Mouse (Mus musculus): ENCODE results near the gene Yipf1. TPM values are rescaled to one million over a fixed set of nuclear protein-coding genes. Genes with fewer than 3 reads are reported as not detected.
A peak's percentile ranks its signal among the peaks of the same experiment; 100 is the strongest.

Gene Yipf1
- polyA plus RNA-seq, 1 experiment from 2014 or later: 51.8 TPM

DNA sequence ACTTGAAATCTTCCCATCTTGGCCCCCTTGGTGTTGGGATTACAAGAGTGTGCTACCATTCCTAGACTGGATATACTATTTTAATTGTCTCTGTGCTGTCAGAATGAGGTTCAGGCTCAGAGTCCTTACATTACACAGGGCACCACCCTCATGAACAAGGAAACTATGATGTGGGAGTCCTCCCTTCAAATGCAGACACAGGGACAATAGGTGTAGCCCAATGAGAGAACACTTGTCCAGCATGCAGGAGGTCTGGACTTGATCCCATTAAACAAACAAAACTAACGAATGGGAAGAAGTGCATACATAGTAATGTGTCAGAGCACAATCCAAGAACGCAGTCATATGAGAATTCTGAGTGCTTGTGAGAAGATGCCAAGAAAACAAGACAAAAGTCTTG lies 26.6 kb upstream of the Yipf1 start:
- Histone ChIP-seq H3K36me3 (replicated peaks; ENCODE audit: control insufficient read depth, insufficient read depth, low read depth, low read length) (no peaks in the 10 kb centered on the region), H3K9ac (replicated peaks; ENCODE audit: low read length) (no peak overlapping the region), H3K4me2 (ENCODE audit: low read depth, low read length) (no peak overlapping the region), H3K9me3 (replicated peaks; ENCODE audit: control insufficient read depth, low read length) (no peaks in the 10 kb centered on the region), H3K27me3 (ENCODE audit: control insufficient read depth, insufficient read depth, low read length) (no peaks in the 10 kb centered on the region), H3K4me1 (ENCODE audit: control insufficient read depth, insufficient read depth, low read length) (no peaks in the 10 kb centered on the region), H3K4me3 (ENCODE audit: low read depth, low read length) (no peak overlapping the region), H3K27ac (replicated peaks; ENCODE audit: low read depth, low read length) (no peak overlapping the region)
- WGBS: 87% methylated on average over 2 of the region's 2 CpGs
- no peak for ATAC-seq (replicated peaks; ENCODE audit: insufficient number of reproducible peaks, low FRiP score, low TSS enrichment, low read depth)
- DNase-seq (ENCODE audit: low spot score): no peak

GRCm38 (mm10) chr4:107291611-107292272 lies 22.4 kb upstream of the Yipf1 start:
- no peak overlapping the region for H3K4me3 ChIP-seq (ENCODE audit: low read depth, low read length)
- no peaks in the 10 kb centered on the region for H3K9me3 ChIP-seq (replicated peaks; ENCODE audit: control insufficient read depth, low read length)
- no peak for ATAC-seq (replicated peaks; ENCODE audit: insufficient number of reproducible peaks, low FRiP score, low TSS enrichment, low read depth)
- no peak for DNase-seq (ENCODE audit: low spot score)
- H3K27me3 ChIP-seq (ENCODE audit: control insufficient read depth, insufficient read depth, low read length): no peaks in the 10 kb centered on the region
- H3K4me1 ChIP-seq (ENCODE audit: control insufficient read depth, insufficient read depth, low read length): no peaks in the 10 kb centered on the region
- no peak overlapping the region for H3K27ac ChIP-seq (replicated peaks; ENCODE audit: low read depth, low read length)
- no peaks in the 10 kb centered on the region for H3K36me3 ChIP-seq (replicated peaks; ENCODE audit: control insufficient read depth, insufficient read depth, low read depth, low read length)
- H3K9ac ChIP-seq (replicated peaks; ENCODE audit: low read length): no peak overlapping the region
- no peak overlapping the region for H3K4me2 ChIP-seq (ENCODE audit: low read depth, low read length)
- 84% methylated on average over 7 of the region's 7 CpGs for WGBS

DNA sequence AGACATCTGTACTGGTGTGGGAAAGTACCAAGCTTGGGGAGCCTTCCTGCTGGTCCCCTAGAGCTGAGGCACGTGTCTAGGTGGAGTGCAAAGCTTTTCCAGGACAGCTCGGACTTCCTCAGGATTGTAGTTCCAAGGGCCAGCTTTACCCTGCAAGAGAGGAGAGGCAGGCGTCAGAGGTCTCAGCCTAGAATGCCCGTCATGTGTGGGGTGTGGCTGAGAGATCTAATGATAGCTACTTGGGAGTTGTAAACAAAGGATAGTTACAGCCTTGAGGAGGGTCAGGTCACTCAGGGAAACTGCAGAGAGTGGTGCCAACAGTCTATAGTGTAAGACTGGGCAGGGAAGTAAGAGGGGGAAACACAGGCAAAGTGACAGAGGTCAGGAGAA lies 21.9 kb upstream of the Yipf1 start:
- H3K9me3 ChIP-seq (replicated peaks; ENCODE audit: control insufficient read depth, low read length): no peaks in the 10 kb centered on the region
- no peak overlapping the region for H3K27ac ChIP-seq (replicated peaks; ENCODE audit: low read depth, low read length)
- no peaks in the 10 kb centered on the region for H3K4me1 ChIP-seq (ENCODE audit: control insufficient read depth, insufficient read depth, low read length)
- H3K9ac ChIP-seq (replicated peaks; ENCODE audit: low read length): no peak overlapping the region
- no peak overlapping the region for H3K4me3 ChIP-seq (ENCODE audit: low read depth, low read length)
- no peaks in the 10 kb centered on the region for H3K36me3 ChIP-seq (replicated peaks; ENCODE audit: control insufficient read depth, insufficient read depth, low read depth, low read length)
- ATAC-seq (replicated peaks; ENCODE audit: insufficient number of reproducible peaks, low FRiP score, low TSS enrichment, low read depth): no peak
- H3K4me2 ChIP-seq (ENCODE audit: low read depth, low read length): no peak overlapping the region
- DNase-seq (ENCODE audit: low spot score): no peak
- 69% methylated on average over 4 of the region's 4 CpGs for WGBS
- no peaks in the 10 kb centered on the region for H3K27me3 ChIP-seq (ENCODE audit: control insufficient read depth, insufficient read depth, low read length)

- Histone ChIP-seq H3K27me3 (ENCODE audit: control insufficient read depth, insufficient read depth, low read length) (no peaks in the 10 kb centered on the region), H3K4me1 (ENCODE audit: control insufficient read depth, insufficient read depth, low read length) (no peaks in the 10 kb centered on the region), H3K9ac (replicated peaks; ENCODE audit: low read length) (no peak overlapping the region), H3K27ac (replicated peaks; ENCODE audit: low read depth, low read length) (no peak overlapping the region), H3K4me3 (ENCODE audit: low read depth, low read length) (no peak overlapping the region), H3K4me2 (ENCODE audit: low read depth, low read length) (no peak overlapping the region), H3K36me3 (replicated peaks; ENCODE audit: control insufficient read depth, insufficient read depth, low read depth, low read length) (no peaks in the 10 kb centered on the region), H3K9me3 (replicated peaks; ENCODE audit: control insufficient read depth, low read length) (no peaks in the 10 kb centered on the region)
- WGBS: 86% methylated on average over 8 of the region's 8 CpGs
- ATAC-seq (replicated peaks; ENCODE audit: insufficient number of reproducible peaks, low FRiP score, low TSS enrichment, low read depth): no peak
- no peak for DNase-seq (ENCODE audit: low spot score)
Measured at GRCm38 (mm10) chr4:107298071-107298606, 16.0 kb upstream of the Yipf1 start.

GRCm38 (mm10) chr4:107299779-107300340 lies 14.3 kb upstream of the Yipf1 start:
- Histone ChIP-seq H3K9ac (replicated peaks; ENCODE audit: low read length) (no peak overlapping the region), H3K27me3 (ENCODE audit: control insufficient read depth, insufficient read depth, low read length) (no peaks in the 10 kb centered on the region), H3K9me3 (replicated peaks; ENCODE audit: control insufficient read depth, low read length) (no peaks in the 10 kb centered on the region), H3K4me2 (ENCODE audit: low read depth, low read length) (no peak overlapping the region), H3K36me3 (replicated peaks; ENCODE audit: control insufficient read depth, insufficient read depth, low read depth, low read length) (no peaks in the 10 kb centered on the region), H3K27ac (replicated peaks; ENCODE audit: low read depth, low read length) (no peak overlapping the region), H3K4me3 (ENCODE audit: low read depth, low read length) (no peak overlapping the region), H3K4me1 (ENCODE audit: control insufficient read depth, insufficient read depth, low read length) (no peaks in the 10 kb centered on the region)
- WGBS: 79% methylated on average over 7 of the region's 7 CpGs
- no peak for ATAC-seq (replicated peaks; ENCODE audit: insufficient number of reproducible peaks, low FRiP score, low TSS enrichment, low read depth)
- no peak for DNase-seq (ENCODE audit: low spot score)

GRCm38 (mm10) chr4:107300371-107300770 lies 13.8 kb upstream of the Yipf1 start:
- DNase-seq (ENCODE audit: low spot score) (no peak), ATAC-seq (replicated peaks; ENCODE audit: insufficient number of reproducible peaks, low FRiP score, low TSS enrichment, low read depth) (no peak)
- Histone ChIP-seq H3K27me3 (ENCODE audit: control insufficient read depth, insufficient read depth, low read length) (no peaks in the 10 kb centered on the region), H3K9me3 (replicated peaks; ENCODE audit: control insufficient read depth, low read length) (no peaks in the 10 kb centered on the region), H3K4me2 (ENCODE audit: low read depth, low read length) (no peak overlapping the region), H3K4me3 (ENCODE audit: low read depth, low read length) (no peak overlapping the region), H3K36me3 (replicated peaks; ENCODE audit: control insufficient read depth, insufficient read depth, low read depth, low read length) (no peaks in the 10 kb centered on the region), H3K27ac (replicated peaks; ENCODE audit: low read depth, low read length) (no peak overlapping the region), H3K9ac (replicated peaks; ENCODE audit: low read length) (no peak overlapping the region), H3K4me1 (ENCODE audit: control insufficient read depth, insufficient read depth, low read length) (no peaks in the 10 kb centered on the region)
- WGBS: 79% methylated on average over 4 of the region's 4 CpGs

- ATAC-seq (replicated peaks; ENCODE audit: insufficient number of reproducible peaks, low FRiP score, low TSS enrichment, low read depth): peak; percentile 39; the same call in 1 of the 2 replicates
- no peaks in the 10 kb centered on the region for H3K27me3 ChIP-seq (ENCODE audit: control insufficient read depth, insufficient read depth, low read length)
- no peak overlapping the region for H3K4me3 ChIP-seq (ENCODE audit: low read depth, low read length)
- DNase-seq (ENCODE audit: low spot score): no peak
- no peak overlapping the region for H3K9ac ChIP-seq (replicated peaks; ENCODE audit: low read length)
- no peaks in the 10 kb centered on the region for H3K9me3 ChIP-seq (replicated peaks; ENCODE audit: control insufficient read depth, low read length)
- WGBS: 82% methylated on average over 1 of the region's 1 CpGs
- no peaks in the 10 kb centered on the region for H3K4me1 ChIP-seq (ENCODE audit: control insufficient read depth, insufficient read depth, low read length)
- H3K4me2 ChIP-seq (ENCODE audit: low read depth, low read length): no peak overlapping the region
- H3K27ac ChIP-seq (replicated peaks; ENCODE audit: low read depth, low read length): no peak overlapping the region
- no peaks in the 10 kb centered on the region for H3K36me3 ChIP-seq (replicated peaks; ENCODE audit: control insufficient read depth, insufficient read depth, low read depth, low read length)
Measured at GRCm38 (mm10) chr4:107300902-107301555, 13.1 kb upstream of the Yipf1 start.

DNA sequence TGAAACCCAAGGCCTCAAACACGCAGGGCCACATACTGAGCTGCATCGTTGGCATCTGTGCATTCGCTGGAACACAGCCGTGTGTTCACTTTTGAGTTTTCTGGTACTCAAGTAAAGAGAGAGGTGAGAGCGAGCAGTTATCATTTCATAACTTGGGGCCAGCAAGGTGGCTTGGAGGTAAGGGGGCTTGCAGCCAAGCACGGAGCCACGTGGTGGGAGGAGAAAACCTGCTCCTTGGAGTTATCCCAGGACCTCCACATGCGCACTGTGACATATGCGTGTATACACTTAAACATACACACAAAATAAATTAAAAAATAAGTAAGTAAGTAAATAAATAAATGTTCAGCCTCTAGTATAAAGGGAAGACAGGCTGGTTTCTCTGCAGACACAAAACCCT lies 11.9 kb upstream of the Yipf1 start:
- ATAC-seq (replicated peaks; ENCODE audit: insufficient number of reproducible peaks, low FRiP score, low TSS enrichment, low read depth): no peak

More for the DNA sequence above, 11.9 kb upstream of the Yipf1 start:
- H3K27ac ChIP-seq (replicated peaks; ENCODE audit: low read depth, low read length): no peak overlapping the region
- H3K4me2 ChIP-seq (ENCODE audit: low read depth, low read length): no peak overlapping the region
- H3K27me3 ChIP-seq (ENCODE audit: control insufficient read depth, insufficient read depth, low read length): no peaks in the 10 kb centered on the region
- DNase-seq (ENCODE audit: low spot score): no peak
- no peak overlapping the region for H3K9ac ChIP-seq (replicated peaks; ENCODE audit: low read length)
- 86% methylated on average over 9 of the region's 9 CpGs for WGBS
- no peaks in the 10 kb centered on the region for H3K9me3 ChIP-seq (replicated peaks; ENCODE audit: control insufficient read depth, low read length)
- H3K4me3 ChIP-seq (ENCODE audit: low read depth, low read length): no peak overlapping the region
- no peaks in the 10 kb centered on the region for H3K4me1 ChIP-seq (ENCODE audit: control insufficient read depth, insufficient read depth, low read length)
- H3K36me3 ChIP-seq (replicated peaks; ENCODE audit: control insufficient read depth, insufficient read depth, low read depth, low read length): no peaks in the 10 kb centered on the region

All from embryonic facial prominence, embryonic 11.5 days (tissue).